Mouse (Mus musculus) embryo, embryonic 11 days (tissue): ENCODE measurements at regions not wholly inside any gene's neighbourhood (a gene's known extent, or its start where the extent isn't known, plus 50 kb on each side); places are given as distances from the start of the nearest gene placed in this dataset.

Experiments
- DNase-seq: peaks from one replicate; pipeline ENCODE4 v3.0.0-alpha.2; 2015

GRCm38 (mm10) chr14:71359581-71359980 lies 759.9 kb upstream of the Fam160b2 start:
- no peak for DNase-seq

GRCm38 (mm10) chr14:71338219-71338618 lies 738.6 kb upstream of the Fam160b2 start:
- peak; percentile 1 for DNase-seq

GRCm38 (mm10) chr14:71336906-71337305 lies 737.3 kb upstream of the Fam160b2 start:
- DNase-seq: no peak

- DNase-seq: no peak
These were observed 734.4 kb upstream of the Fam160b2 start for GRCm38 (mm10) chr14:71334022-71334421.

- peak; percentile 5 for DNase-seq
These were observed 730.4 kb upstream of the Fam160b2 start for GRCm38 (mm10) chr14:71329862-71330630.

GRCm38 (mm10) chr14:71327621-71328020 lies 728.0 kb upstream of the Fam160b2 start:
- no peak for DNase-seq

- no peak for DNase-seq
These were observed 727.0 kb upstream of the Fam160b2 start for GRCm38 (mm10) chr14:71326521-71327105.

- DNase-seq: no peak
These were observed 715.6 kb upstream of the Fam160b2 start for GRCm38 (mm10) chr14:71315228-71315627.

GRCm38 (mm10) chr14:71299755-71300154 lies 700.1 kb upstream of the Fam160b2 start:
- no peak for DNase-seq

- no peak for DNase-seq
These were observed 681.9 kb upstream of the Fam160b2 start for GRCm38 (mm10) chr14:71281568-71281967.

GRCm38 (mm10) chr14:71276309-71276791 lies 676.7 kb upstream of the Fam160b2 start:
- peak; percentile 25 for DNase-seq

GRCm38 (mm10) chr14:71272470-71272869 lies 672.8 kb upstream of the Fam160b2 start:
- DNase-seq: no peak

GRCm38 (mm10) chr14:71257650-71258049 lies 658.0 kb upstream of the Fam160b2 start:
- DNase-seq: no peak

- no peak for DNase-seq
These were observed 654.6 kb upstream of the Fam160b2 start for GRCm38 (mm10) chr14:71254207-71254606.

- no peak for DNase-seq
These were observed 652.5 kb upstream of the Fam160b2 start for GRCm38 (mm10) chr14:71252136-71252535.

GRCm38 (mm10) chr14:71251116-71251515 lies 651.5 kb upstream of the Fam160b2 start:
- no peak for DNase-seq

GRCm38 (mm10) chr14:71249387-71249965 lies 649.8 kb upstream of the Fam160b2 start:
- DNase-seq: peak; percentile 11

GRCm38 (mm10) chr14:71248534-71248933 lies 648.9 kb upstream of the Fam160b2 start:
- no peak for DNase-seq

GRCm38 (mm10) chr14:71241655-71242390 lies 642.2 kb upstream of the Fam160b2 start:
- DNase-seq: peak; percentile 59

- DNase-seq: no peak
These were observed 636.6 kb upstream of the Fam160b2 start for GRCm38 (mm10) chr14:71236192-71236591.

- no peak for DNase-seq
These were observed 635.3 kb upstream of the Fam160b2 start for GRCm38 (mm10) chr14:71234900-71235299.

GRCm38 (mm10) chr14:71234276-71234675 lies 634.6 kb upstream of the Fam160b2 start:
- peak; percentile 7 for DNase-seq

GRCm38 (mm10) chr14:71231223-71231815 lies 631.7 kb upstream of the Fam160b2 start:
- DNase-seq: no peak
